Mouse (Mus musculus) ES-E14 (cell line): ENCODE measurements at regions not wholly inside any gene's neighbourhood (a gene's known extent, or its start where the extent isn't known, plus 50 kb on each side); places are given as distances from the start of the nearest gene placed in this dataset.

Source experiments
- CHD2 ChIP-seq: IDR thresholded peaks from 2 replicates; pipeline ENCODE4 v1.6.1; 2014; ENCODE audit warnings: mild to moderate bottlenecking, low read depth, low read length, inconsistent platforms
- HCFC1 ChIP-seq: IDR thresholded peaks from 2 replicates; pipeline ENCODE4 v1.6.1; 2012; ENCODE audit warnings: low read length, inconsistent platforms, borderline replicate concordance; ENCODE audit not compliant: insufficient read depth
- MAFK ChIP-seq: IDR thresholded peaks from 2 replicates; pipeline ENCODE4 v1.6.1; 2014; ENCODE audit warnings: mild to moderate bottlenecking, low read depth, low read length, inconsistent platforms; ENCODE audit not compliant: insufficient read depth
- ZC3H11A ChIP-seq: IDR thresholded peaks from 2 replicates; pipeline ENCODE4 v1.6.1; 2012; ENCODE audit warnings: low read depth, mild to moderate bottlenecking, inconsistent platforms, low read length, borderline replicate concordance
- ZNF384 ChIP-seq: IDR thresholded peaks from 2 replicates; pipeline ENCODE4 v1.6.1; 2012; ENCODE audit warnings: low read depth, low read length, inconsistent platforms

DNA sequence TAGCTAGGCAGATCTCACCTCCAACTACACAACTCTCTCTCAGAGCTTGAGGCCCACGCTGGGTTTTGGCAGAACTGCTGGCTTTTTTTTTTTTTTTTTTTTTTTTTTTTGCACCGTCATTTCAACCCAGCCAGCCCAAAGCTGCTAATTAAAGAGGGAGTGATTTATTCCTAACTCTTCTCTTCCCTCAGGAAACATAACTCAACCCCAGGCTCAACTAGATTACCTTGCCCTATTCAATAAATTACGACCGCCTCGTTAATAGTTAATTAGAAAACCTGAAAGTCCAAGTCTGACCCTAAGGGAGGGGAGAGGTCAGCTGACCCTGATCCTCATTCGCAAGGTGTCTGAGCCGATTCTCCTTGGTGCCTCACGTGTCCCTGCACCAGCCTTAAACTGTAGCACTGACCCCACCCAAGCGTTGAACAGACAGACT is 92.3 kb upstream of the Gas1 start:
- TF ChIP-seq HCFC1, result no peak
- TF ChIP-seq ZNF384, result peak; percentile 64
- no peak for TF ChIP-seq ZC3H11A
- no peak for TF ChIP-seq CHD2
- no peak for TF ChIP-seq MAFK
